Mouse (Mus musculus) T-helper 2 cell (primary cell): ENCODE results near the gene Cep131.

Source experiments
- in situ Hi-C: fragments of 300-600 bp; cut with MboI, MseI; formaldehyde crosslinking; loops from one replicate; pipeline ENCODE4 v1.15.1; 2025; ENCODE audit warnings: high pct_unique_total_duplicates

The Cep131 gene

DNA sequence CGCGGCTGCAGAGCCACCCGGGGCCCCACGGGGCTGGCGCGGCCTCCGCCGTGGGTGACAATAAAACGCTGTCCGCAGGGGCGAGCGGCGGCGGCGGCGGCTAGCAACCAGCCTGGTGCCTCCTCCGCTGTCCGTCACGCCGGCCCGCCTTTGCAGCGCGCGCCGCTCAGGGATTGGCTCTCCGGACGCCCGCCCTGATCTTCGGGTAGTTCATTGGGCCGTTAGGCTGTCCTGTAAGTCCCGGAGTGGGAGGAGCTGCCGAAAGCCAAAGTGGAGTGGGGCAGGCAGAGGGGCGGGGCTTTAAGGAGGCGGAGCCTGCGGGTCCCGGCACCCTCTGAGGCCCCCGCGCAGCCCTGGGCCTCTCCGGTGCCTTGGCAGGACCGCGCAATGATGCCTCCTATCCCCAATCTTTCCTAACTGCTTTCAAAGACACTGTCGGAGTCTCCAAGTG lies at the start of gene Cep131:
TSS of gene Cep131 (minus strand) at position 126 of the 451 bp plus-strand sequence.
- in situ Hi-C loops: no loop called here

DNA sequence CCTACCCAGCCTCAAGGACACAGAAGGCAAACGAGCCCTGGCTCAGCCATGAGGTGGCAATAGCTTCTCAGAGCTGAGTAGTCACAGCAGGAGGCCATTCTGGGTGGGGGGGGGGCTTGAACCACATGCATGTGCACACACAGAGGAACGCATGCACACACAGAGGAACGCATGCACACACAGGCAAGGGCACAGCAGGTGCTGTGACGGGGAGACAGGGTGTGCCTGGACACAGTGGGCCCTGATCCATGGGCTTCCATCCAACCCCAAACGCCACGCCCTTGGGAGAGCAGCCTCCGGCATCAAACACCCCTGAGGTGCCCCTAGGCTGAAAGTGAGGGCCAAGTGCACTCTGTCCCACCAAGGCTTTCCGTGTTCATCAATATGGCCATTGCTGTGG lies 49.6 kb upstream of the Cep131 start:
- in situ Hi-C loops: no loop called here

DNA sequence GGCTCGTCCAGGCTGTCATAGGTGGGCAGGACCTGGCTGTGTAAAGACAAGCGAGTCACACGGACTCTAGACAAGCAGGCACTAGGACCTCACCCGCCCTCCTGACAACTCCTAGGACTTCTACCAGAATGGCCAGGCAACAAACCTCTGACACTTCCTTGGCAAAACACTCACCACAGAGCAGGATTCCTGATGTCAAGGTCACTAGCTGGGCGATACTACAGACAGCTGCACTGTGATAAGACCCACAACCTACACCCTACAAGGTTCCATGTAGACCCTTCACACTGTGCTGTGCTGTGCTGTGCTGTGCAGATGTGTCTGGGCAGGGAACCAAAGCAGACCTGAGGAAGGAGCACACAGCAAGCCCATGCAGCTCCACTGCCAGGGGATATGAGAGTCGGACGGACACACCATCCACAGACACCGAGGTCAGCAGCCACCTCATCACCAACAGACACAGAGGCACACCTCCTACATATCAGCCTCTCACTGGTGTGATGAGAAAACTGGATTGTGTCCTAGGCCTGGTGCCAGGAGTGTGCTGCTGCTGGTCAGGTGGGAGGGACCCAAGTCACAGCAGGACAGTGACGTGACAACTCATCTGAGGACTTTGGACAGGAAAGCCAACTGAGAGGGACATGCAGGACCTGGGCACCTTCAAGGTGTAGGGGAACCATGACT lies 48.4 kb upstream of the Cep131 start:
- in situ Hi-C loops: no loop called here

DNA sequence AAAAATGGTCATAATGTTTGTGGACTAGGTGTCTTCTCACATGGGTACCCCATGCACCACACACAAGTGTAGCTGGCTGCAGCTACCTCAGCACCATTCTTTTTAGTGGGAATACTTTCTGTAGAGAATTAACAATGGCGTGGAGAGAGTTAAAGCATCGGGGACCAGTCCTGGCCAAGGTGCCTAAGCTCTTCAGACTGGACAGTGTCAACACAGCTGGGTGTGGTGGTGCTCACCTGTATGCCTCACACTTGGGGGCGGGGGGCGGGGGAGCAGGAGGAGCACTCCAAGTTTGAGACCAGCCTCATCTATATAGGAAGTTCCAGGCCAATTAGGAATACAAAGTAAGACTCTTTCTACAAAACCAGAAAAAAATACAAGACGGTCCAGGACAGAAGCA lies 47.5 kb upstream of the Cep131 start:
- in situ Hi-C loops: no loop called here

DNA sequence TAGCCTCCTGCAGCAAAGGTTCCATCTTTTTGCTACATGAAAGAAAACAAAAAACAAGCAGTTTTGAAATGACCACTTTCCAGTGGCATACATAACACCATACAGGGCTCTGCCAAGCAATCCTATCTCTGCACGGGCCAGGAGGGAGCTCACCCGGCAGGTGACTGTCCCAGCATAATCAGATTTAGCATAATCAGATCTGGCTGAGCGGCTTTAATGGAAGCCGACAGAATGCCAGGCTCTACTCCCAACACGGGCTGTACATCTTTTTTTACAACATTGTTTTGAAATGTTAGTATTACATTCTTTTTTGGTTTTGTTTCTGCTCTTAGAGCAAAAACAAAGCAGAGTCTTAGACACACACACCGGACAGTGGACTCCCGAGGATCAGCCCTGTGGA lies 42.7 kb upstream of the Cep131 start:
- in situ Hi-C loops: no loop called here

DNA sequence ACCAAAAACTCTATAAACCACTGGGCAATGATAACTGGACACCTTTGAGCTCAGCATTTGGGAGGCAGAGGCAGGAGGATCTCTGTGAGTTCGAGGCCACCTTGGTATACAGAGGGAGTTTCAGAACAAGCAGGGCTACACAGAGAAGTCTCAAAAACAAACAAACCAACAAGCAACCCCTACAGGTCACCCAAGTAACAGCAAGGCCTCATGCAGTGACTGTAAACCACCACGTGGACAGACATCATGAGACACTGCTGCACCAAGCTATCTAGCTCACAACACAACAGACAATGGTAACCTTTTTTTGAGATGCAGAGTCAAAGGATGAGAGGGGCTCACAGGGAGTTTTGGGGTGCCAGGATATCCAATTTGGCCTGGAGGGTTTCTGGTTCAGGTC lies 40.2 kb upstream of the Cep131 start:
- in situ Hi-C loops: no loop called here

DNA sequence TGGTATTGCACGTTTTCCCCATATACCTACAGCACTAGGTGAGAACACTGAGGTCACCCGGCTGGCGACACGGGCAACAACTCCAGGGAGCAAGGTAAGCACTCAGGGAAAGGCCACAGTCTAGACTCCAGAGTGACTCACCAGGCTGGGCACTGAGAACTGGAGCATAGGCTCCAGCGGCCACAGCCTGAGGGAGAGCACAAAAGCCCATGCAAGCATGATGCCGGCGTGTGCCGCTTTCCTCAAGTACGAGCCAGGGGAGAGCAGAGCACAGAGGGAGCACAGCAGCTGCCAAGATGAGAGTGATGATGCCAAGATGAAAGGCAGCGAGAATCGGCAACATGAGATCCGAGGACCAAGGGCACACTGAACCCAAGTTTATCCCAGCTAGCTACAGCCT lies 35.5 kb upstream of the Cep131 start:
- in situ Hi-C loops: no loop called here

DNA sequence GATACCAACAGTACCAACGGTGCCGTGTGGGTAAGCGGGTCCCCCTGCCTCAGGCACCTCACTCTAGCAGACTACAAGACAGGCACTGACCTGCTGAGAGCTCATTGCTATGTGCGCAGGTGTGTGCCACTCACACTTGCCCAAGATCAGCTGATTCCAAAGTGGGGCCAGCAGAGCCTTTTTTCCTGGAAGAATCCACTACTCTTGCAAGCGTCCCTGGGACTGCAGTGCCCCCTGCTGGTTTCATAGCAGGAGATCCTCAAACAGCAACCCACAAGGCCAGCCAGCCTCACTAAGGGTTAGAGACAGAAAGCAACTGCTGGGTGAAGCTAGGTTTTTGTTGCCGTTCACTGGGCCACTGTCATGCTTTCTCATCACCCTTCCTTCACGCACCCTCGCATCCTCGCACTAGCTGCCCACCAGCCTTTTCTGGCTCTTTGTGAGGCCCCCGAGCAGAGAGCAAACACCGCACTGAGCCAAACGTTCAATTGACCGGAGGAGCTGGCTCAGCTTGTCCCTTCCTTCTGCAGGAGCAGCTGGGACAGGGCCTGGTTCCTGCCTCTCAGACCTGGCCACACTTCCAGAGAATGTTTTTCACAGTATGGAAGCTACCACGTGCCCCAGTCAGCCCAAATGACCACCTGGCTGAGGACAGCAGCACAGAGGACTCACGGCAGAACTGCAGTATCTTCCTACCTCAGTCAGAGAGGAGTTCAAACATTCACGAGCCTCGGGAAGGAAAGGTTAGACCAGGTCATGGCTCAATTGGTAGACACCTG lies 34.2 kb upstream of the Cep131 start:
- in situ Hi-C loops: no loop called here

DNA sequence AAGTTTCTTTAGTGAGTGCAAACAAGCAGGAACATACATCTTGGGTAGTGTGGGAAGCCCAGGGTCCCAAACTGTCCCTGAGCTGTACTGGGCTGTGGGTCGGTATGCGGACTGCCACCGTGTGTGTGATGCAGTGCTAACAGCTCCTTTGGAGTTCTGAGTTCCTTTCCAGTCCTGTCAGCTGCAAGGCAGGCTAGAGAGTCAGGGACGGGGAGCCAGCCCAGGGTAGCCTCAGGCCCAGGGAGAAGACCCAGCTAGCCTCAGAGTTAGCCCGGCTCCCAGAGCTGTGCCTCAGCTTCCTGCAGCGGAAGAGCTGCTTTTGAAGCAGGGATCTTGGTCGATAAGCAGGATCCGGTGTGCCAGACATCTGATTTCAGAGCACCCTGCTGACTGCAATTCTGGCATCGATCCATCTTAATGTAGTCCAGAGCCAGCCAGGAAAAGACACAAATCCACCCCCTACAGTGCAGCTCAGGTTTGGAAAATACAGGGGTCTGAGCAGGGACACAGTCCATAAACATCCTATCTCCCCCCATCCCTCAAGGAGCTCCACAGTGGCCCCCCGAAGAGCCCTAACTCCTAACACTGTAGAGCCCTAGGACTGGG lies 33.4 kb upstream of the Cep131 start:
- in situ Hi-C loops: no loop called here

DNA sequence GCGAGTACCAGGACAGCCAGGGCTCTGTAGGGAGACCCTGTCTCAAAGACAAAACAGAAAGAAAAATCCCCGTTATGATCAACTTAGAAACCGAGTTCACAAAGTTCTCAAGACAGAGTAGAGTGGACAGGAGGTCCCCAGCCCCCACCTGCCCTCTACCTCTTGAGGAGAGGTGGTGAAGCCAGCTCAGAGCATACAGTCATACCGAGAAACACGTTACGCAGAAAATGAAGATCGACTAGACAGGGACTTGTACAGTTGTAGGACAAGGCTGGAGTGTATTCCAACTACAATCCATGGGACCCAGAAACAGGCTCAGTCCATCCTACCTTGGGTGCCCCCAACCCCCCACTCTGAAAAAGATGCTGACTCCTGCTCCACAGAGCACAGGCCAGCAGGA lies 32.5 kb upstream of the Cep131 start:
- in situ Hi-C loops: no loop called here

DNA sequence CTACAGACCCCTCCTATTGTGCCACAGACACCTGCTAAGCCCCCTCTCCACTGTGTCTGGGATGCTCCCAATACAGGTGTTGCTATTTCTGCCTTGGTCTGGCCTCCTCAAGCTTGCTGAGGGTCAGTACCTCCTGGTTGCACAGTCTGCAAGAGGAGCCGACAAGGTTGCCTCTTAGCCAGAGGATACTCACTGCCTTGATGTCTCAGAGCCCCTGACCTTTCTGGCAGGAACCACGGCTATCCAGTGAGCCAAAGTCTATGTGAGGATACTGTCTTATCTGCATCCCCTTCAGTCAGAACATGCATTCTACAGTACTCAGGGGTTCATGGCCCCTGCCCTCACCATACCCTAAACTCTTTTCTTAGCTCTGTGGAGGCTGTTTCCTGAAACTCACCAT lies 31.0 kb upstream of the Cep131 start:
- in situ Hi-C loops: no loop called here

DNA sequence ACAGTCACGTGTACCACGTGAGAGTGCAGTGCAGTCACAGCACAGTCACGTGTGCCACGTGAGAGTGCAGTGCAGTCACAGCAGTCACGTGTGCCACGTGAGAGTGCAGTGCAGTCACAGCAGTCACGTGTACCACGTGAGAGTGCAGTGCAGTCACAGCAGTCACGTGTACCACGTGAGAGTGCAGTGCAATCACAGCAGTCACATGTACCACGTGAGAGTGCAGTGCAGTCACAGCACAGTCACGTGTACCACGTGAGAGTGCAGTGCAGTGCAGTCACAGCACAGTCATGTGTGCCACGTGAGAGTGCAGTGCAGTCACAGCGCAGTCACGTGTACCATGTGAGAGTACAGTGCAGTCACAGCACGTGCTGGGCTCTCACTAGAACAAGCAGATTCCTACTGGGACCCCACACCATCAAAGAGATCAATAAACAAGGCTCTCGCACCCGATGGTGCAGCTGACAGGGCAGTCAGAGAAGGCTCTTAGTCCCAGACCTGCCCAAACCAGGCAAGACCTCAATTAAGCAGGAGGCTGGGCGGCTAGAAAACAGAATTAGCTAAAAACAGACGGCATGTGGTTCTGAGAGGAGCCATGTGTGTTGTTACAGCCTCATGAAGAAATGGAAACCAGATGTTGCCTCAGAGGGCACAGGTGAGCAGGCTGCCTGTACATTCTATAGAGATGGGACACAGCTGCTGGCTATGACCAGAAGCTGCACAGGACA lies 28.0 kb upstream of the Cep131 start:
- in situ Hi-C loops: no loop called here

DNA sequence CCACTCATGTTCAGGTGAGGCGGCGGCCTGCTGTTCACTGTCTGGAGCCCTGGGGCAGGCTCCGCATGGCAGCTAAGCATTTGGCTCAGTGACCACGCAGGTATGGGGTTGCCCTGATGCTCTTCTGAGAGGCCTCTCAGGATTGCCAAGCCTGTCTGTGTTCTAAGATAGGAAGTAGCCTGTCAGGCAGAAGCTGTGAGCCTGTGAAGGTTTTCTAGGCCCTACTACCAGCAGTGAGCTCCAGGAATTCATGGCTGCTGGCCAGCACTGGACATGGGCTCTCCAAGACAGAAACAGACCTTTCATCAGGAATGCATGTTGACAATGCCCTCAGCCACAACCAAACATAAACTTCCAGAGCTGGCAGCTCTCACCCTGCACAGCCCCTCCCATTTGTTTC lies 25.5 kb upstream of the Cep131 start:
- in situ Hi-C loops: no loop called here

DNA sequence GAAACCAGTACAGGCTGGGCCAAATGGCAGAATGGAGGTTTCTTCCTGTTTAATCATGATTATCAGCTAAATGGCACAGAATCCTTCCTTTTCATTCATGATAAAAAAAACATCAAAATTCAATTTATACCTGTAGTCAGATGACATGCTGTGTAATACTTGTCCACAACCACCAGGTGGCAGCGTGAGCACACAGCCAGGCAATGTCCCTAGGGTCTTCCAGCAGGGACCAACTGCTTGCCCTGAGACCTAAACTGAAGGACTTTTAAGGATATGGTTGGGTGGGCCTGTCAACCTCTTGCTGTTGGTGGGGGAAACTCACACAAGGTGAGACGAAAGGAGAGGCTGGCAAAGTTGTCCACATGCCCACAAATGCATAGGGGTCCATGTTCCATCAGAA lies 24.4 kb upstream of the Cep131 start:
- in situ Hi-C loops: no loop called here

DNA sequence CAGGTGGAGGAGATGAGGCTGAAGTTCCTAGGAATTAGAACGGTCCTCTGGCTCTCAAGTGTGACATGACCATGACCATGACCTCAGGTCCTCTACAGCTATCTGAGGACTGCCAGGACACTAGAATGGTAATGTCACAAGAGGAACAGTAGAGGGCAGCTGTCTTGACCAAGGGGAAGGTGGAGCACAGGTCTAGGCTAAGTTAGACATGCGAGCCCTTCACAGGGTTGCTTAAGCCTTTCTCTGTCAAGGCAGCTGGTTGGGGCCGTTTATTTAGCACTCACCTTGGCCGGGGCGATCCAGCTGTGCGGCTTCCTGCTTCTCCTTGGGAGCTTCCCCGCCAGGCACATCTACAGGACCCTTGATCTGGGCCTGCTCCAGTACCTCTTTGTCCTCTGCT lies 23.9 kb upstream of the Cep131 start:
- in situ Hi-C loops: no loop called here

DNA sequence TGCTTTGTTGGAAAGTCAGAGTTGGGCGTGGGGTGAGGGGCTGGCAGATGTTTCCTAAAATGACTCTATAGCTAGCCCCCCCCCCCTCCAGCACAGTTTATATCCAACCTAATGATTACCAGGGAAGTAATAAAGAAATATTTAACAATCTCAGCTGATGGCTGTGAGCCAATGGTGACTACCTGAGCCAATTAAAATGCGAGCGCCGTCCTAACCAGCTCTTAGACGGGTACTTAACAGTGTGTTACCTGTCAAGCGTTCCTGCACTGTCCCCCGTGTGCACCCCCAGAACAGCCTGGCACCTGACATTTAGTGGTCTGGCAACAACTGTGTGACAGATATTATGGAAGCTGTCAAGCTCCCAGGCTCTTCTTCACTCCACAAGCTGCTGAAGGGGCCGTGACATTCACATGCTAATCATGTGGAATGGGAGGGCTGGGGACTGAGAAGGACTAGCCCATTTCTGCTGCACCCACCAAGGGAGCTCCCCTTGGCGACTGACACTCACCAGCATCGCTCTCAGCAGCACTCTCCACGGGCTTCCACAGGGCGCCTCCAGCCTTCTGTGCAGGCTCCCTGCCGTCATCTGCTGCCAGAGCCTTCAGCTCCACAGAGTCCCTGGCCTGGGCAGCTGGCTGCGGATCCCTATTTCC lies 23.1 kb upstream of the Cep131 start:
- in situ Hi-C loops: no loop called here

DNA sequence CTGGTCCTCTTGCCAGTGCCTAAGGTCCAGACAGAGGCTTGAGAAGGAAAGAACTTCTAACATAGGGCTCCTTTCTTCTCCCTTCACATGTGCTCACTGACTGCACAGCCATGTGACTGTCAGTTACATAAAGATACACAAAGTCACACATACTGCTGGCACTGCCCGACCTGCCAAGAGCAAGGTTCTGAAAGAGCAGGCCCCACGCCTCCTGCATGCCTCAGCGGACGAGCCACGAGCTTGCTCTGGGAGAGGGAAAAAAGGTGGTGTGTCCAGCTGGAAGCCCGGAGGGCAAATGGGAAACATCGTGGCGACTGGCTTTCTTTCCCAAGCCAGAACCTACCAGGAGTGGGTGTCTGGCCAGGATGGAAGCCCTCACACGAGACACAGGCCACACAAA lies 21.2 kb upstream of the Cep131 start:
- in situ Hi-C loops: no loop called here

DNA sequence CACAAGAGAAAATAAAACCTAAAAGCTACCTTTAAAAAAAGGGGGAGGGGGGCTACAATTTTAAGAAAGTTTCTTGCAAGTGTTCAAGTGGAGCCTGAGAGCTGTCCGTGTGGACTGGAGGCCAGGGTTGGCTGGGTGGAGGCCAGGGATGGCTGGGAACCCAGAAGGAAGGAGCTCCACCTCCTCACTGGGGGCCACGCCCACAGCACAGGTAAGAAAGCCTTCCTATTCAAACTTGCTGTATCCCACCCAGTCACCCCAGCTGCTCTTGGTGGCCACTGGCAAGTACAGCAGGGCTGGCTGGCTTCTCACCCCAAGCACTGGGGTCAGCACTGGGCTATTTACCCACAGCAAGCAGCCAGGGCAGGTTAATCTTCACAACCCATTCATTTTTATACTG lies 20.4 kb upstream of the Cep131 start:
- in situ Hi-C loops: no loop called here

DNA sequence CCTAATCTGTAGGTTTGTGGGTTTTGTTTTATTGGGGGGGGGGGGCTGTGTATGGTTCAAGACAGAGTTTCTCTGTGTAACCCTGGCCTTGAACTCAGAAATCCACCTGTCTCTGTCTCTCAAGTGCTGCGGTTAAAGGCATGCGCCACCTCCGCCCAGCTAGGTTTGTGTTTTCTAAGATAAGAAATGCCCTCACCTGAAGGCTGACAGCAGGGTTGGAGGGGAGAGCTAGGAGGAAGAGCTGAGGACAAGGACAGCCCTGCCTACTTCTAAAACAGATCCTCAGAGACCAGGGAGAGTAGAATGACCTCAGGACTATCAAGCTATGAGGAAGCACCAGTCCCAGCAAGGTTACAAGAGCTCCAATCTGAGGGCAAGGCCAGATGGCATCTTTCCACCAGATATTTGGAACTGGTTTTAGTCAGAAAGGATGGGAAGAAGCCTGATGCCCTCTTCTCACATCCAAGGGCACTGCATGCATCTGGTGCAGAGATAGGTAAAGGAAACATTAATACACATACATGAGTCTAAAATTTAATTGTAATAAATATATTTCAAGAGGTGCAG lies 16.9 kb upstream of the Cep131 start:
- in situ Hi-C loops: no loop called here

DNA sequence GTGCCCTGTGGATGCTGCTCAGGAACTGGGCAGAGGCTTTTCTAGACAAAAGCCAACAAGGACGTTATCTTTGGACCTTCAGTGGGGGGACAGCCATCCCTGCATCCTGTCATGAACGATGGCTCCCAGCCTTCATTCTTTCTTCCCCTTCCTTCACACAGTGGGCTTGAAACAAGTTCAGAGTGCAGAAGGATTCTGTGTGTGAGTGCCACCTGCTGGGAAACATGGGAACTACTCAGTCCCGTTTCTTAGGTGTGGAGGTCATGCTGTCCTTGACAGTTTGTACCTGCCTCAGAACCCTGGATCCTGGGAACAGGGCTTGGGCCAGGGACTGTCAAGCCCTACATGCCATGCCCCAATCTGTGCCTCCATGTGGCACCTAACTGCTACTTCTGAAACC lies 14.4 kb upstream of the Cep131 start:
- in situ Hi-C loops: no loop called here
